Mouse (Mus musculus) gastrocnemius, postnatal 4 days (tissue): Measurements from ENCODE around the gene Cog1. TPM values are rescaled to one million over a fixed set of nuclear protein-coding genes. Genes with fewer than 3 reads are reported as not detected.

Experiments
- DNase-seq, 2 experiments: peaks; one replicate each; pipeline ENCODE4 v3.0.0; 2021 to 2022; ENCODE audit warnings: low spot score in 2 of 2, mixed read lengths in 2 of 2
- long read RNA-seq, 2 experiments: library from polyadenylated mRNA; stranded (forward); transcript quantifications; one replicate each; pipeline ENCODE4 v2.0.0; 2021
- total RNA-seq, 2 experiments: library from RNA; stranded (reverse); gene quantifications; 2 replicates each; pipeline ENCODE4 v1.2.3; 2021

The Cog1 gene
- 10 to 100 TPM; 23.0 to 26.6 TPM for total RNA-seq
- long read RNA-seq, experiment 1, transcript Cog1-201 (14 exons, 3,935 nt), result major isoform, 48 of 79 reads
- long read RNA-seq, experiment 1, partial matches to known transcripts, result 2 of 79 reads
- long read RNA-seq, experiment 1, other reads (novel, unspliced or antisense), result 29 of 79 reads
- long read RNA-seq, experiment 2, transcript Cog1-201 (14 exons, 3,935 nt), result major isoform, 54 of 93 reads
- long read RNA-seq, experiment 2, partial matches to known transcripts, result 4 of 93 reads
- long read RNA-seq, experiment 2, other reads (novel, unspliced or antisense), result 35 of 93 reads

GRCm38 (mm10) chr11:113648690-113649352 lies at the start of gene Cog1:
Cog1 (plus strand) TSS chr11:113649169.
- DNase-seq, result no peak

GRCm38 (mm10) chr11:113600526-113601245 lies 48.3 kb upstream of the Cog1 start:
- no peak for DNase-seq

- no peak for DNase-seq
Observed at GRCm38 (mm10) chr11:113601616-113602343, 47.2 kb upstream of the Cog1 start.

- no peak for DNase-seq
Observed at GRCm38 (mm10) chr11:113607556-113607955, 41.4 kb upstream of the Cog1 start.

GRCm38 (mm10) chr11:113609581-113609980 lies 39.4 kb upstream of the Cog1 start:
- no peak for DNase-seq

- peak in 1 of 2 experiments; percentile 31 for DNase-seq
Observed at GRCm38 (mm10) chr11:113610266-113610665, 38.7 kb upstream of the Cog1 start.

- no peak for DNase-seq
Observed at GRCm38 (mm10) chr11:113611112-113611646, 37.8 kb upstream of the Cog1 start.

- peak in 1 of 2 experiments; percentile 58 for DNase-seq
Observed at GRCm38 (mm10) chr11:113611664-113612611, 37.0 kb upstream of the Cog1 start.

GRCm38 (mm10) chr11:113614476-113614875 lies 34.5 kb upstream of the Cog1 start:
- no peak for DNase-seq

GRCm38 (mm10) chr11:113617132-113617911 lies 31.6 kb upstream of the Cog1 start:
- peak; percentile 44 to 74 for DNase-seq

- DNase-seq, result no peak
Observed at GRCm38 (mm10) chr11:113618303-113618671, 30.7 kb upstream of the Cog1 start.

GRCm38 (mm10) chr11:113618672-113619419 lies 30.1 kb upstream of the Cog1 start, which contains the start of gene Sstr2:
Sstr2 (plus strand) TSS chr11:113619342.
- peak in 1 of 2 experiments; percentile 61 for DNase-seq

- no peak for DNase-seq
Observed at GRCm38 (mm10) chr11:113619420-113620080, 29.4 kb upstream of the Cog1 start.

GRCm38 (mm10) chr11:113621001-113621400 lies 28.0 kb upstream of the Cog1 start:
- DNase-seq, result no peak

- no peak for DNase-seq
Observed at GRCm38 (mm10) chr11:113622028-113622427, 26.9 kb upstream of the Cog1 start.

GRCm38 (mm10) chr11:113625437-113625836 lies 23.5 kb upstream of the Cog1 start:
- no peak for DNase-seq

GRCm38 (mm10) chr11:113627785-113628184 lies 21.2 kb upstream of the Cog1 start:
- no peak for DNase-seq

- DNase-seq, result no peak
Observed at GRCm38 (mm10) chr11:113630642-113631041, 18.3 kb upstream of the Cog1 start.
